Mouse (Mus musculus) olfactory bulb, adult 2 months (tissue): ENCODE data around the gene Gsc2.
"Not testable (repeated sequence)": the region's sequence is repeated elsewhere in the genome, so short reads cannot be mapped to it uniquely, and the experiment has no call there.

Experiments used
- CTCF ChIP-seq: fragments of 200-500 bp; IDR thresholded peaks from 2 replicates; pipeline ENCODE4 v1.5.1; 2012; ENCODE audit warnings: low read depth, mild to moderate bottlenecking, low read length, moderate library complexity; ENCODE audit not compliant: insufficient read depth
- POLR2A ChIP-seq: fragments of 200-500 bp; IDR thresholded peaks from 2 replicates; pipeline ENCODE4 v1.6.1; 2012; ENCODE audit warnings: mild to moderate bottlenecking, low read depth, low read length, moderate library complexity; ENCODE audit not compliant: insufficient read depth

DNA sequence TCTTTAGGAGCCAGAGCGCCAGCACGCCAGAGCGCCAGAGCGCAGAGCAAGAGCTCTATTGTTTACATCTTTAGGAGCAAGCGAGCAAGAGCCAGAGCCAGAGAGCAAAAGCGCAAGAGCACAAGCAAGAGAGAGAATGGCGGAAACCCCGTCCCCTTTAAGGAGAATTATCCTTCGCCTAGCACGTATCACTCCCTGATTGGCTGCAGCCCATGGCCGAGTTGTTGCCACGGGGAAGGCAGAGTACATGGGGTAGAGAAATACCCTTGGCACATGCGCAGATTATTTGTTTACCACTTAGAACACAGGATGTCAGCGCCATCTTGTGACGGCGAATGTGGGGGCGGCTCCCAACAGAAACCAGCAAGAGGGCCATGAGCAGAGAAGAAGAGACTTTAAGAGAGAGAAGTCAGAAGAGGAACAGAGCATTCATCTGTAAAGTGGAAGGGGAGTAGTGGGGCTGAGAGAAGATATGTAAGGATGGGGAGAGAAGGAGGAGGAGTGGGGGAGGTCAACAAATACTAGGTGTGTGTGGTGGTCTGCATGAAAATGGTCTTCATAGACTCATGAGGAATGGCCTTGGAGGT lies 41.3 kb upstream of the Gsc2 start:
- TF ChIP-seq POLR2A, CTCF: not testable (repeated sequence)
